Comparison of ENCODE assay signal across 9 mouse cellular contexts in genomic region chr16:94997340-94997849, GRCm38 (mm10). TPM values are rescaled to one million over a fixed set of nuclear protein-coding genes. Genes with fewer than 3 reads are reported as not detected.
DNase-seq lines count a peak whose midpoint lies in the region; TF ChIP-seq lines count a peak whose summit lies in the region.
"Had no signal": no experiment of that assay in that cellular context is flagged by ENCODE, and none has a peak within 500 bp of the region (broad histone marks: within the 10 kb centered on the region; RNA-seq: fewer than 3 reads in every experiment).

Gene Kcnj6 (minus strand): TSS chr16:94997701.

- H3K9ac ChIP-seq in ES-Bruce4 (ENCODE audit: low read depth, poor library complexity, severe bottlenecking) = no peak within 1 kb of the TSS

- DNase-seq in MN1 (ENCODE audit: low spot score) = peak; percentile 82
- DNase-seq in embryo, embryonic 9.5 days (ENCODE audit: extremely low spot score) = peak; percentile 65
- peak; percentile 70 for DNase-seq in hindbrain, embryonic 10.5 days (ENCODE audit: low spot score)
- DNase-seq in left cerebral cortex, postnatal 36 days (ENCODE audit: low spot score in 2 of 2) = peak; percentile 80 to 85
- DNase-seq in right cerebral cortex, adult 2 months (ENCODE audit: low spot score in 2 of 2) = peak; percentile 84 to 85
- DNase-seq in yolk sac, embryonic 10.5 days (ENCODE audit: low spot score) = no peak

- TF ChIP-seq CTCF in ES-Bruce4 (IDR thresholded peaks at IDR 0.05; ENCODE audit: low read depth, low read length) = peak; percentile 57

- TF ChIP-seq EP300 in ES-Bruce4 (IDR thresholded peaks at IDR 0.05; ENCODE audit: insufficient read depth, low read depth, low read length) = no peak

- under 1% methylated on average over 43 of the region's 43 CpGs for WGBS in hindbrain, embryonic 10.5 days

- H3K36me3 ChIP-seq in ES-Bruce4 (ENCODE audit: control insufficient read depth, insufficient read depth, low read length, poor library complexity, severe bottlenecking) = no peaks in the 10 kb centered on the region
- no peaks in the 10 kb centered on the region for H3K36me3 ChIP-seq in hindbrain, embryonic 10.5 days

- TF ChIP-seq POLR2A in ES-Bruce4 (IDR thresholded peaks at IDR 0.05; ENCODE audit: insufficient read depth, low read length) = no peak

- no peaks in the 10 kb centered on the region; the same call in 1 of the 2 replicates for H3K27me3 ChIP-seq in ES-Bruce4 (ENCODE audit: control insufficient read depth, insufficient read depth, low read length, poor library complexity, severe bottlenecking)
- peaks cover 39% of the 10 kb centered on the region for H3K27me3 ChIP-seq in hindbrain, embryonic 10.5 days (ENCODE audit: insufficient read depth, poor library complexity, severe bottlenecking)

- H3K4me3 ChIP-seq in ES-Bruce4 (ENCODE audit: low read depth, low read length) = peak within 1 kb of the TSS; percentile 48
- peak within 1 kb of the TSS; percentile 53 for H3K4me3 ChIP-seq in hindbrain, embryonic 10.5 days
- H3K4me3 ChIP-seq: erythroblast, embryonic 14.5 days had no signal

- no peaks in the 10 kb centered on the region for H3K9me3 ChIP-seq in ES-Bruce4 (replicated peaks; ENCODE audit: control insufficient read depth, insufficient read depth, low read length, poor library complexity, severe bottlenecking)
- H3K9me3 ChIP-seq in hindbrain, embryonic 10.5 days = no peaks in the 10 kb centered on the region

- intact Hi-C loops in left cerebral cortex, postnatal 36 days (cut with DNase I) = loop anchor here (2.0 to 5.0 kb wide), 4 partner anchors 65 to 215 kb away; no protein-coding TSS in a partner anchor

- no peak within 1 kb of the TSS for H3K27ac ChIP-seq in ES-Bruce4 (ENCODE audit: insufficient read depth, low read length)
- no peak within 1 kb of the TSS for H3K27ac ChIP-seq in hindbrain, embryonic 10.5 days

- no peaks in the 10 kb centered on the region for H3K4me1 ChIP-seq in ES-Bruce4 (ENCODE audit: control insufficient read depth, insufficient read depth, low read length)
- H3K4me1 ChIP-seq in hindbrain, embryonic 10.5 days (replicated peaks) = peaks cover 24% of the 10 kb centered on the region

RNA-seq across cellular contexts. Expression of gene Kcnj6, which starts in this region (rescaled TPM):
- polyA plus RNA-seq in ES-Bruce4 (2011; ENCODE audit: insufficient read depth, insufficient read length, low read depth, missing spikeins) = not detected in 2 replicates
- polyA plus RNA-seq in hindbrain, embryonic 10.5 days (2016; fragmentation: Nextera tagmentation; extraction: Ambion mirVana) = not detected in 2 replicates
- total RNA-seq in left cerebral cortex, postnatal 36 days (2021) = 100 to 1,000 TPM in 1 of 2 experiments, 10 to 100 TPM in 1; 77.0 to 103 TPM
- polyA plus RNA-seq: small intestine, adult 2 months had no signal

Comparison
In these comparisons a context has a peak if more than half of its experiments do, and no peak if none do; other contexts are left out.
1. Peak in DNase-seq and H3K4me3 ChIP-seq in hindbrain, embryonic 10.5 days; RNA of the gene not detected or under 1 TPM.